Mouse (Mus musculus): Measurements from ENCODE around the gene Frmpd2. TPM values are rescaled to one million over a fixed set of nuclear protein-coding genes. Genes with fewer than 3 reads are reported as not detected.
"Not testable (repeated sequence)": the region's sequence is repeated elsewhere in the genome, so short reads cannot be mapped to it uniquely, and the experiment has no call there.

Frmpd2 gene
- not detected for polyA plus RNA-seq (2012; fragmentation: generic; extraction: Trizol)
- long read RNA-seq, experiment 1: 0 reads
- long read RNA-seq, experiment 2: 0 reads

- peaks cover 39% of the 10 kb centered on the region for H3K27me3 ChIP-seq (ENCODE audit: control insufficient read depth, insufficient read depth, insufficient read length)
- no peaks in the 10 kb centered on the region for H3K79me3 ChIP-seq (ENCODE audit: low read depth)
- H3K79me2 ChIP-seq (ENCODE audit: control insufficient read depth, insufficient read depth): no peaks in the 10 kb centered on the region
- no peaks in the 10 kb centered on the region for H3K36me3 ChIP-seq (ENCODE audit: control insufficient read depth, insufficient read depth)
- TF ChIP-seq FOSL1 (IDR thresholded peaks at IDR 0.05; ENCODE audit: insufficient read depth, low read length, poor library complexity, severe bottlenecking) (no peak), MYOD1 (IDR thresholded peaks at IDR 0.05; ENCODE audit: control insufficient read depth, insufficient read length, low read depth) (no peak), USF1 (IDR thresholded peaks at IDR 0.05; ENCODE audit: low read depth) (no peak), CTCF (IDR thresholded peaks at IDR 0.05; ENCODE audit: control insufficient read depth, insufficient read depth, insufficient read length) (no peak), MYOG (IDR thresholded peaks at IDR 0.05; ENCODE audit: control insufficient read depth, extremely low read depth, insufficient read length) (no peak), CEBPB (IDR thresholded peaks at IDR 0.05; ENCODE audit: low read depth) (no peak), MAX (IDR thresholded peaks at IDR 0.05) (no peak)
- no peak within 1 kb of the TSS for H3ac ChIP-seq (ENCODE audit: control insufficient read depth, insufficient read length, low read depth)
- no peak within 1 kb of the TSS for H3K4me3 ChIP-seq (ENCODE audit: insufficient read depth, poor library complexity, severe bottlenecking)
These were observed at the start of gene Frmpd2 for GRCm38 (mm10) chr14:33471331-33471730. TSS of gene Frmpd2 (plus strand) at chr14:33471696.

- H3K79me2 ChIP-seq (ENCODE audit: control insufficient read depth, insufficient read depth): peaks cover 91% of the 10 kb centered on the region
- H3K79me3 ChIP-seq (ENCODE audit: low read depth): peaks cover 42% of the 10 kb centered on the region
- H3K4me3 ChIP-seq (ENCODE audit: insufficient read depth, poor library complexity, severe bottlenecking): no peak overlapping the region
- H3K27me3 ChIP-seq (ENCODE audit: control insufficient read depth, insufficient read depth, insufficient read length): no peaks in the 10 kb centered on the region
- H3ac ChIP-seq (ENCODE audit: control insufficient read depth, insufficient read length, low read depth): no peak overlapping the region
- TF ChIP-seq CEBPB (IDR thresholded peaks at IDR 0.05; ENCODE audit: low read depth) (no peak), CTCF (IDR thresholded peaks at IDR 0.05; ENCODE audit: control insufficient read depth, insufficient read depth, insufficient read length) (no peak), FOSL1 (IDR thresholded peaks at IDR 0.05; ENCODE audit: insufficient read depth, low read length, poor library complexity, severe bottlenecking) (no peak), MYOG (IDR thresholded peaks at IDR 0.05; ENCODE audit: control insufficient read depth, extremely low read depth, insufficient read length) (no peak), MAX (IDR thresholded peaks at IDR 0.05) (no peak), USF1 (IDR thresholded peaks at IDR 0.05; ENCODE audit: low read depth) (no peak), MYOD1 (IDR thresholded peaks at IDR 0.05; ENCODE audit: control insufficient read depth, insufficient read length, low read depth) (no peak)
- no peaks in the 10 kb centered on the region for H3K36me3 ChIP-seq (ENCODE audit: control insufficient read depth, insufficient read depth)
These were observed 48.5 kb upstream of the Frmpd2 start for GRCm38 (mm10) chr14:33423003-33423402.

- no peak for TF ChIP-seq MYOD1 (IDR thresholded peaks at IDR 0.05; ENCODE audit: control insufficient read depth, insufficient read length, low read depth)
- no peak for TF ChIP-seq CTCF (IDR thresholded peaks at IDR 0.05; ENCODE audit: control insufficient read depth, insufficient read depth, insufficient read length)
- TF ChIP-seq MYOG (IDR thresholded peaks at IDR 0.05; ENCODE audit: control insufficient read depth, extremely low read depth, insufficient read length): no peak
- TF ChIP-seq USF1 (IDR thresholded peaks at IDR 0.05; ENCODE audit: low read depth): no peak
- Histone ChIP-seq H3K79me2 (ENCODE audit: control insufficient read depth, insufficient read depth) (peaks cover 85% of the 10 kb centered on the region), H3ac (ENCODE audit: control insufficient read depth, insufficient read length, low read depth) (no peak overlapping the region), H3K27me3 (ENCODE audit: control insufficient read depth, insufficient read depth, insufficient read length) (no peaks in the 10 kb centered on the region), H3K36me3 (ENCODE audit: control insufficient read depth, insufficient read depth) (no peaks in the 10 kb centered on the region), H3K4me3 (ENCODE audit: insufficient read depth, poor library complexity, severe bottlenecking) (no peak overlapping the region), H3K79me3 (ENCODE audit: low read depth) (peaks cover 42% of the 10 kb centered on the region)
These were observed 47.4 kb upstream of the Frmpd2 start for GRCm38 (mm10) chr14:33424124-33424523.

- H3K4me3 ChIP-seq (ENCODE audit: insufficient read depth, poor library complexity, severe bottlenecking); H3K36me3 ChIP-seq (ENCODE audit: control insufficient read depth, insufficient read depth); H3K27me3 ChIP-seq (ENCODE audit: control insufficient read depth, insufficient read depth, insufficient read length); H3ac ChIP-seq (ENCODE audit: control insufficient read depth, insufficient read length, low read depth): not testable (repeated sequence)
- H3K79me2 ChIP-seq (ENCODE audit: control insufficient read depth, insufficient read depth): peaks cover 90% of the 10 kb centered on the region
- peaks cover 68% of the 10 kb centered on the region for H3K79me3 ChIP-seq (ENCODE audit: low read depth)
These were observed 39.0 kb upstream of the Frmpd2 start for GRCm38 (mm10) chr14:33432485-33432884.

- TF ChIP-seq MAX (IDR thresholded peaks at IDR 0.05) (no peak), MYOD1 (IDR thresholded peaks at IDR 0.05; ENCODE audit: control insufficient read depth, insufficient read length, low read depth) (no peak), MYOG (IDR thresholded peaks at IDR 0.05; ENCODE audit: control insufficient read depth, extremely low read depth, insufficient read length) (no peak), FOSL1 (IDR thresholded peaks at IDR 0.05; ENCODE audit: insufficient read depth, low read length, poor library complexity, severe bottlenecking) (no peak), CEBPB (IDR thresholded peaks at IDR 0.05; ENCODE audit: low read depth) (no peak), USF1 (IDR thresholded peaks at IDR 0.05; ENCODE audit: low read depth) (no peak), CTCF (IDR thresholded peaks at IDR 0.05; ENCODE audit: control insufficient read depth, insufficient read depth, insufficient read length) (no peak)
- H3K79me2 ChIP-seq (ENCODE audit: control insufficient read depth, insufficient read depth): peaks cover 80% of the 10 kb centered on the region
These were observed 27.7 kb upstream of the Frmpd2 start for GRCm38 (mm10) chr14:33443780-33444179.

GRCm38 (mm10) chr14:33445962-33446361 lies 25.5 kb upstream of the Frmpd2 start:
- peak overlapping the region; percentile 69 for H3K4me3 ChIP-seq (ENCODE audit: insufficient read depth, poor library complexity, severe bottlenecking)
- TF ChIP-seq MYOG (IDR thresholded peaks at IDR 0.05; ENCODE audit: control insufficient read depth, extremely low read depth, insufficient read length) (no peak), MYOD1 (IDR thresholded peaks at IDR 0.05; ENCODE audit: control insufficient read depth, insufficient read length, low read depth) (no peak), USF1 (IDR thresholded peaks at IDR 0.05; ENCODE audit: low read depth) (no peak)

More at GRCm38 (mm10) chr14:33443780-33444179, 27.7 kb upstream of the Frmpd2 start:
- Histone ChIP-seq H3K36me3 (ENCODE audit: control insufficient read depth, insufficient read depth) (no peaks in the 10 kb centered on the region), H3K4me3 (ENCODE audit: insufficient read depth, poor library complexity, severe bottlenecking) (no peak overlapping the region), H3ac (ENCODE audit: control insufficient read depth, insufficient read length, low read depth) (no peak overlapping the region), H3K27me3 (ENCODE audit: control insufficient read depth, insufficient read depth, insufficient read length) (peaks cover 2% of the 10 kb centered on the region), H3K79me3 (ENCODE audit: low read depth) (peaks cover 63% of the 10 kb centered on the region)

More at GRCm38 (mm10) chr14:33445962-33446361, 25.5 kb upstream of the Frmpd2 start:
- Histone ChIP-seq H3K79me3 (ENCODE audit: low read depth) (peaks cover 43% of the 10 kb centered on the region), H3K79me2 (ENCODE audit: control insufficient read depth, insufficient read depth) (peaks cover 58% of the 10 kb centered on the region), H3K36me3 (ENCODE audit: control insufficient read depth, insufficient read depth) (no peaks in the 10 kb centered on the region), H3K27me3 (ENCODE audit: control insufficient read depth, insufficient read depth, insufficient read length) (peaks cover 12% of the 10 kb centered on the region), H3ac (ENCODE audit: control insufficient read depth, insufficient read length, low read depth) (peak overlapping the region; percentile 18)

Data from C2C12 (cell line).